Mouse (Mus musculus): Measurements from ENCODE around the gene Fzd1. TPM values are rescaled to one million over a fixed set of nuclear protein-coding genes. Genes with fewer than 3 reads are reported as not detected.

The Fzd1 gene
- polyA plus RNA-seq, 1 experiment = 0.07 TPM

DNA sequence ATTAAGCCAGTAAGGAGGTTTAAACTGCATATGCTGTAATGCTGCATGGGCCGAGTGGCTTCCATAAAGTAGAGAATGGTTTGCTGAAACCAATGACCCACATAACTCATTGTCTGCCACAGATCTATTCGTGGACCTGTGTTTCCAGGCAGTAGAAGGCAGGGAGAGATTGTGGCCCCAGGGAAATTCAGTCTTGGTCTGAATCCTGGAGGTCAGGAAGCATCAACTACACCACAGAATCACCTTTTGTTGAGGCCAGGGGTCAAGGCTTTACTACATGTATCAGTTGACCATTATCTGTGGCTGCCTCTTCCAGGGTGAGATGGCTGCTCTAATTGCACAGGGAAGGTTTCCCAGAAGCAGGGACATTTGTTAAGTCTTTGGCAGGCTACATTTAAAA is 18.7 kb upstream of the Fzd1 start:
- no peaks in the 10 kb centered on the region for H3K4me1 ChIP-seq
- no peaks in the 10 kb centered on the region for H3K36me3 ChIP-seq (replicated peaks; ENCODE audit: low read length)
- H3K27me3 ChIP-seq (replicated peaks) = no peaks in the 10 kb centered on the region
- no peak overlapping the region for H3K4me3 ChIP-seq (replicated peaks)
- no peaks in the 10 kb centered on the region for H3K9me3 ChIP-seq
- TF ChIP-seq FLI1 (IDR thresholded peaks at IDR 0.05; ENCODE audit: low read length) (no peak), GATA1 (IDR thresholded peaks at IDR 0.05; ENCODE audit: borderline replicate concordance, low read length) (no peak)

DNA sequence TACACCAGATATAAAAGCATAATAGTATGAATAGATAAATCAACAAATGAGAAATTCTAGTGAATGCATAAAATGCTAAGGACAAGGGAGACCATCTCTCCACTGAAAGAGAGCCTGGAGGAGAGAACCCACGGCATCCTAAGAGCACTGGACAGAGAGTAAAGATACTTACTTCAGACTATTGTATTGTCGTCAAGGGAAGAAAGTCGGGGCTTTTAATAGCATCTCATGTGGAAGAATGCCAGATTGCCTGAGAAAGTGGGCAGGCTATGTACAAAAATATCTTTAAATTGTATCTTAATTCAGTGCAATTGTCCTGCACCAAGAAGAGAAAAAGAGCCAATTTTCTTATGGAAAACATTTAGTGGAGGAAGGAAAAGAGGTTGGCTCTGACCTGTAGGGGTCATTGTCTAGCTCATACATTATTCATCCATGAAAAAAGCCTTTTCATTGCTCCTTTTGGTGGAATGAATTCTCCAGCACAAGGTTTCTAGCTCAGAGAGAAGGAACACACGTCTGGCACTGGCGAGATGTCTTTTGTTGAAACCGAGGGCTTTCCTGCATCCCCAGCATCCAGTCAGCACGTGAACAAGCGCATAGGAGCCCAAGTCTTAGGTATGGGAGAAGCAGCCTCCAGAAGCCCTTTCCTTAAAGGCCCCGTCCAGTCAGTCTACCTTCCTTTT is 15.4 kb upstream of the Fzd1 start:
- H3K4me3 ChIP-seq (replicated peaks) = no peak overlapping the region
- H3K4me1 ChIP-seq = no peaks in the 10 kb centered on the region
- no peaks in the 10 kb centered on the region for H3K27me3 ChIP-seq (replicated peaks)
- H3K36me3 ChIP-seq (replicated peaks; ENCODE audit: low read length) = no peaks in the 10 kb centered on the region
- H3K9me3 ChIP-seq = no peaks in the 10 kb centered on the region
- TF ChIP-seq GATA1 (IDR thresholded peaks at IDR 0.05; ENCODE audit: borderline replicate concordance, low read length) (no peak), FLI1 (IDR thresholded peaks at IDR 0.05; ENCODE audit: low read length) (no peak)

DNA sequence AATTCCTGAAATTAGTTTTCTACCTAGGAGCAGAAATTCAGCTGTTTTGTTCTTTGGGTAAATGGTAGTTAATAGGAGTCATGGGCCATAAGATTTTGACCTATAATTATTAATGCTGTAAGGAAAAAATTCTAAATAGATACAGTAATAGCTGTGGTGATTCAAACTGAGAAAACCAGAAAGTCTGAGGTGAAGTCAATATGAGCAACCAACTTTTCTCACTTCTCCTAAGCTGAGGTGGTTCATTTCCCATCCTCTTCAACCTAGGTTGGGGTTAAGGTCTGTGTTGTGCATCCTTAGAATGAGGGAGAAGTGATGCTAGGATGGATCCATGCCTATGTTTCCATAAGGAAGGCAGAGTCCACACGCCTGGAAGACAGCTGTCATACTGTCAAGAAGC is 12.8 kb upstream of the Fzd1 start:
- Histone ChIP-seq H3K27me3 (replicated peaks) (no peaks in the 10 kb centered on the region), H3K4me1 (no peaks in the 10 kb centered on the region), H3K36me3 (replicated peaks; ENCODE audit: low read length) (no peaks in the 10 kb centered on the region), H3K9me3 (no peaks in the 10 kb centered on the region), H3K4me3 (replicated peaks) (no peak overlapping the region)
- TF ChIP-seq GATA1 (IDR thresholded peaks at IDR 0.05; ENCODE audit: borderline replicate concordance, low read length) = no peak
- TF ChIP-seq FLI1 (IDR thresholded peaks at IDR 0.05; ENCODE audit: low read length) = no peak

DNA sequence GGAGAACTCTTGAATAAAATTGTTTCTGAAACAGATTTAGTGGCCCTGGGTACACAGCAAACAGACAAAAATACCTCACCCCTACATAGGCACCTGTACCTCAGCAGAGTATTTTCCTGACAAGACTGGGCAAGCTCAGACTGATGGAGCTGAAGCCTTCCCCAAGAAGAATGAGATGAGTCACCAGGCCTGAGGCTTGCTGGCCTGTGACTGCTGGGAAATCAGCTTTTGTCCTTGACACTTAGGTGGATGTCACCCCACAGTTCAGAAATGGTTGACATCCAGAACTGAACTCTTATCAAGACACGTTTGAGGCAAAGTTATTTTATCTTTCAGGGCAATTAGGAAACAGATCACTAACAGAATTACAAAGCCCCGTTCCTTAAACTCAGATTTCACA is 10.1 kb upstream of the Fzd1 start:
- no peaks in the 10 kb centered on the region for H3K4me1 ChIP-seq
- H3K4me3 ChIP-seq (replicated peaks) = no peak overlapping the region
- no peaks in the 10 kb centered on the region for H3K36me3 ChIP-seq (replicated peaks; ENCODE audit: low read length)
- TF ChIP-seq FLI1 (IDR thresholded peaks at IDR 0.05; ENCODE audit: low read length) (no peak), GATA1 (IDR thresholded peaks at IDR 0.05; ENCODE audit: borderline replicate concordance, low read length) (no peak)
- no peaks in the 10 kb centered on the region for H3K9me3 ChIP-seq
- H3K27me3 ChIP-seq (replicated peaks) = no peaks in the 10 kb centered on the region

DNA sequence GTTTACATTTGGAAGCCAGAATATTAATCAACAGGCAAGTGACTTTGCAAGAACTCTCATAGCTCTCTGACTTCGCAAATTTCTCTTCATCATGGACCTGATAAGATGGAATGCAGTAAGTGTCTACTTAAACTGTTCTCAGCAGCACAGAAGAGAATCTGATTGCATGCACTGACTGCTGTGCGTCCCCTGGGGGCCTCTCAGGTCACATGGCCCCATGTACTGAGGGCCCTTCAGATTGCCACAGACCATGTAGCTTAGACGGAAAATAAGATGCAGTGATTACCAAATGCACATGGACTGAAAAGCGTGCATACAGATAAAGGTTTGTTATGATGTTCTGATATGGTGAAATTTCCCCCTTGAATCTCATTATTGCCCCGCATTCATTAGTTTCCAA is 8.9 kb upstream of the Fzd1 start:
- H3K9me3 ChIP-seq = no peaks in the 10 kb centered on the region
- TF ChIP-seq FLI1 (IDR thresholded peaks at IDR 0.05; ENCODE audit: low read length) = no peak
- no peak for TF ChIP-seq GATA1 (IDR thresholded peaks at IDR 0.05; ENCODE audit: borderline replicate concordance, low read length)
- H3K36me3 ChIP-seq (replicated peaks; ENCODE audit: low read length) = no peaks in the 10 kb centered on the region
- H3K4me1 ChIP-seq = no peaks in the 10 kb centered on the region
- no peaks in the 10 kb centered on the region for H3K27me3 ChIP-seq (replicated peaks)
- no peak overlapping the region for H3K4me3 ChIP-seq (replicated peaks)

DNA sequence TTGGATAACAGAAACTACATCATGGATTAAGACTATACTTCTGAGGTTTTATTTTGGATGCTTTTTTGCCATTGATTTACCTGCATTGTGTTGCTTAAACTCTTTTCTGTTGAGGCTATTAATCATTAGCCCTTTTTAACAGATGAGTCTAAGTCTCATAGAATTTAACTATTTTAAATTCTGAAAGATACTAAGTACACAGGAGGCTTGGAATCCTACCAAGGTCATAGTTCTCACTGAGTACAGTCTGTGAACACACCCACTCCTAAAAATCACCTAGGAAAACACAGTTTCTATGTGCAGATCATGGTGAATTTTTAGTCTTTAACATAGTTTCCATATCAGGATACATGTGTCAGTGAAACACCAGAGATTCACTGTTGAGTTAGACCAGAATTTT is 4.1 kb upstream of the Fzd1 start:
- TF ChIP-seq FLI1 (IDR thresholded peaks at IDR 0.05; ENCODE audit: low read length) = no peak
- no peak for TF ChIP-seq GATA1 (IDR thresholded peaks at IDR 0.05; ENCODE audit: borderline replicate concordance, low read length)
- Histone ChIP-seq H3K4me1 (peaks cover 16% of the 10 kb centered on the region), H3K36me3 (replicated peaks; ENCODE audit: low read length) (no peaks in the 10 kb centered on the region), H3K9me3 (peaks cover 2% of the 10 kb centered on the region; the same call in 1 of the 2 replicates), H3K4me3 (replicated peaks) (no peak overlapping the region), H3K27me3 (replicated peaks) (peaks cover 36% of the 10 kb centered on the region)

DNA sequence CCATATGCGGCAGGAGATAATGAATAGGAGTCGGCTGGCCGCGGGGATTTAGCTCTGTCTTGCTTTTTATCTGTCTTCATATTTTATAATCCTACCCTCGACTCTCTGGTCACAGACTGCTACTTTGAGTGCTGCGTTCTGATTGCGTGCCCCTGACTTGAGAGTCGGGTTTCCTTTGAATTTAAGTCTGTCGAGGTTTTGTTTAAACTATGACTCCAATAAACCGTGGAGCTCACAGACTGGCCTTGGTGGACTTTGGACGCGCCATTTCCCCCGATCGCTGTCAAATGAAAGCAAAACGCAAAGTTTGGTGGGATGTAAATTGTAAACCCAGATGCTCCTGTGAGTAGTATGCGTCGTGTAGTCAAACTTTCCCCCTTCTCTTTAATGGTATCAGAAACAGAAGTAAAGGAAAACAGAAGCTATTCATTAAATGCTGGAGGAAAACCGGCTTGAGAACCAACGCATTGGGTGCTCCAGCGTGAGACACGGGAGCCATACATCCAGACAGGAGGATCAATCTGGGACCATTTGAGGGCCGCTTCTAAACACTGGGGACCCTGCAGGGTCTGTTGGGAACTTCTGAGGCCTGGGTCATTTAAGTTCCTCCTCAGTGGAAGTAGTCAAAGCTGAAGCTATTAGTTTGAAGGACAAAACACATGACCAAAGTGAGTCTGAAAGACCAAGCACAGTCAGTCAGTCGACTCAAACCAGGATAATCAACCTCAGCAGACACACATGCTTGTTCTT is 671 bp upstream of the Fzd1 start:
- Histone ChIP-seq H3K4me3 (replicated peaks) (peak overlapping the region; percentile 90), H3K4me1 (peaks cover 23% of the 10 kb centered on the region), H3K9me3 (peaks cover 19% of the 10 kb centered on the region), H3K27me3 (replicated peaks) (peaks cover 66% of the 10 kb centered on the region), H3K36me3 (replicated peaks; ENCODE audit: low read length) (no peaks in the 10 kb centered on the region)
- TF ChIP-seq GATA1 (IDR thresholded peaks at IDR 0.05; ENCODE audit: borderline replicate concordance, low read length) = no peak
- TF ChIP-seq FLI1 (IDR thresholded peaks at IDR 0.05; ENCODE audit: low read length) = no peak

DNA sequence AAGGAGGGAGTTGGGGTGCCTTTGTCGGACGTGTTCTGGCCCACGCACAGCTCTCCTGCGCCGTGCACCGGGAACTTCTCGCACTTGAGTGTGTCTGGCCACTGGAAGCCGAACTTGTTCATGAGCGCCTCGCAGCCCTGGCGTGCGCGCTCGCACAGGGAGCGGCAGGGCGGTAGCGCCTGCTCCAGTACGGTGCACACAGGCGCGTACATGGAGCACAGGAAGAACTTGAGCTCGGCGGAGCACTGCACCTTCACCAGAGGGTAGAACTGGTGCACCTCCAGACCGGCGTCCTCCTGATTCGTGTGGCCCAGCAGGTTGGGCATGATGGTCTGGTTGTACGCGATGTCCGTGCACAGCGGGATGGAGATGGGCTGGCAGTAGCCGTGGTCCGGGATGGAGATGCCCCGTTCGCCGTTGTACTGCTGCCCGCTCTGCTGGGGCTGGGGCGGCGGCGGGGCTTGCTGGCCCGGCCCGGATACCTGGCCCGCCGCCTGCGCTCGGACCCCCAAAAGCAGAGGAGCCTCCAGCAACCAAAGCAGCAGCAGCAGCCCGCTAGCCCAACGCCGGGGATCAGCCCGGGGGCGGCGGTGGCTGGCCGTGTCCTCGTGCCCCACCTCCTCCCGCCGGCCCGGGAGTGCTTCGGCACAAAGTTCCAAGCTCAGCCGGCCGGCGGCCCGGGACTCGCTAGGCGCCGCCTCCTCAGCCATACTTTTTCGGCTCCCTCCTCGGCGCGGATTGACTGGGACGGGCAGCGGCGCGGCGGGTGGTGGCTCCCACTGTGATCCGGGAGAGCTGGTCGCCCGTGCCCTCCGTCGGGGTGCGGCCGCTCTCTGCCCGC is 744 bp downstream of the Fzd1 start:
- peaks cover 23% of the 10 kb centered on the region for H3K4me1 ChIP-seq
- TF ChIP-seq GATA1 (IDR thresholded peaks at IDR 0.05; ENCODE audit: borderline replicate concordance, low read length) (no peak), FLI1 (IDR thresholded peaks at IDR 0.05; ENCODE audit: low read length) (no peak)
- H3K9me3 ChIP-seq = peaks cover 19% of the 10 kb centered on the region
- H3K27me3 ChIP-seq (replicated peaks) = peaks cover 66% of the 10 kb centered on the region
- no peaks in the 10 kb centered on the region for H3K36me3 ChIP-seq (replicated peaks; ENCODE audit: low read length)
- peak overlapping the region; percentile 90 for H3K4me3 ChIP-seq (replicated peaks)

DNA sequence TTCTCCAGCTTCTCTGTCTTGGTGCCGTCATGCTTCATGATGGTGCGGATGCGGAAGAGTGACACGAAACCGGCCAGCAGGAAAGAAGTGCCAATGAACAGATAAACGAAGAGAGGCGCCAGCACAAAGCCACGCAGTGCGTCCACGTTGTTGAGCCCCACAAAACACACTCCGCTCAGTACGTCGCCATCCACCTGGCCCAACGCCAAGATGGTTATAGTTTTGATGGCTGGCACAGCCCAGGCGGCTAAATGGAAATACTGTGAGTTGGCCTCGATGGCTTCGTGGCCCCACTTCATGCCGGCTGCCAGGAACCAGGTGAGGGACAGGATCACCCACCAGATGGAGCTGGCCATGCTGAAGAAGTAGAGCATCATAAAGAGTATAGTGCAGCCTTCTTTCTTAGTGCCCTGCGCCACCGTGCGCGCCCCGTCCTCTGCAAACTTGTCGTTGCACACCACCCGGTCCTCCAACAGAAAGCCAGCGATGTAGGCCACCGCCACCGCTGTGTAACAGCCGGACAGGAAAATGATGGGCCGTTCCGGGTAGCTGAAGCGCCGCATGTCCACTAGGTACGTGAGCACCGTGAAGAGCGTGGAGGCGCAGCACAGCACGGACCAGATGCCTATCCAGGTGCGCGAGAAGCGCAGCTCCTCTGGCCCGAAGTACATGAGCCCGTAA is 1.7 kb downstream of the Fzd1 start:
- TF ChIP-seq FLI1 (IDR thresholded peaks at IDR 0.05; ENCODE audit: low read length) = no peak
- TF ChIP-seq GATA1 (IDR thresholded peaks at IDR 0.05; ENCODE audit: borderline replicate concordance, low read length) = no peak
- Histone ChIP-seq H3K4me1 (peaks cover 23% of the 10 kb centered on the region), H3K9me3 (peaks cover 19% of the 10 kb centered on the region), H3K36me3 (replicated peaks; ENCODE audit: low read length) (no peaks in the 10 kb centered on the region), H3K4me3 (replicated peaks) (peak overlapping the region; percentile 90), H3K27me3 (replicated peaks) (peaks cover 66% of the 10 kb centered on the region)

Data from megakaryocyte, embryonic 14.5 days (primary cell).